Mouse (Mus musculus) CH12.LX (cell line): ENCODE data around the gene Utp11.

Experiments used
- CTCF ChIP-seq, 2 experiments: IDR thresholded peaks in 1 of 2; conservative IDR thresholded peaks in 1 of 2; 2 replicates each; pipeline ENCODE4 v1.5.1; 2011 to 2012; ENCODE audit warnings: low read depth in 2 of 2, low read length in 2 of 2, improper control_type of control experiment in 1 of 2, inconsistent platforms in 1 of 2, mild to moderate bottlenecking in 1 of 2, moderate library complexity in 1 of 2
- JUND ChIP-seq: conservative IDR thresholded peaks from 2 replicates; pipeline ENCODE4 v1.6.1; 2011; ENCODE audit warnings: low read depth, low read length, improper control_type of control experiment
- KAT2A ChIP-seq: IDR thresholded peaks from 2 replicates; pipeline ENCODE4 v1.6.1; 2012; ENCODE audit warnings: low read length, improper control_type of control experiment, inconsistent platforms; ENCODE audit not compliant: insufficient replicate concordance
- MAFK ChIP-seq: IDR thresholded peaks from 2 replicates; pipeline ENCODE4 v1.6.1; 2011; ENCODE audit warnings: low read length, improper control_type of control experiment; ENCODE audit not compliant: insufficient replicate concordance
- MAX ChIP-seq: IDR thresholded peaks from 2 replicates; pipeline ENCODE4 v1.6.1; 2011; ENCODE audit warnings: low read length, improper control_type of control experiment
- POLR2AphosphoS2 ChIP-seq: IDR thresholded peaks from 2 replicates; pipeline ENCODE4 v1.6.1; 2011; ENCODE audit warnings: low read depth, low read length, improper control_type of control experiment
- RAD21 ChIP-seq: IDR thresholded peaks from 2 replicates; pipeline ENCODE4 v1.6.1; 2011; ENCODE audit warnings: low read depth, mild to moderate bottlenecking, low read length, improper control_type of control experiment, moderate library complexity

GRCm38 (mm10) chr4:124671583-124671982 is 21.8 kb downstream of the Utp11 start:
- TF ChIP-seq POLR2AphosphoS2 (no peak), RAD21 (no peak), JUND (peak; percentile 21; the same call in 1 of the 2 replicates), KAT2A (no peak), MAFK (peak; percentile 82), MAX (no peak), CTCF (conservative IDR thresholded peaks at IDR 0.05 in 1 of 2, IDR thresholded peaks at IDR 0.05 in 1 of 2; ENCODE audit: low read depth in 2 of 2, low read length in 2 of 2) (no peak)
